Mouse (Mus musculus) layer of hippocampus, postnatal 36 days (tissue): ENCODE measurements around the gene Snd1. TPM values are rescaled to one million over a fixed set of nuclear protein-coding genes. Genes with fewer than 3 reads are reported as not detected.
A peak's percentile ranks its signal among the peaks of the same experiment; 100 is the strongest.

Experiments used
- DNase-seq, 2 experiments: peaks; one replicate each; pipeline ENCODE4 v3.0.0; 2022
- total RNA-seq, 2 experiments: library from RNA; stranded (reverse); gene quantifications; 2 replicates each; pipeline ENCODE4 v1.2.3; 2021

The Snd1 gene
- total RNA-seq, 2 experiments from 2014 or later: 107 to 114 TPM

GRCm38 (mm10) chr6:28706108-28706975 lies 231.4 kb downstream of the Snd1 start:
- no peak for DNase-seq

- no peak for DNase-seq
Measured at GRCm38 (mm10) chr6:28706976-28707592, 232.1 kb downstream of the Snd1 start.

- DNase-seq: no peak
Measured at GRCm38 (mm10) chr6:28710035-28710434, 235.1 kb downstream of the Snd1 start.

GRCm38 (mm10) chr6:28717203-28717844 lies 242.4 kb downstream of the Snd1 start:
- DNase-seq: no peak

DNA sequence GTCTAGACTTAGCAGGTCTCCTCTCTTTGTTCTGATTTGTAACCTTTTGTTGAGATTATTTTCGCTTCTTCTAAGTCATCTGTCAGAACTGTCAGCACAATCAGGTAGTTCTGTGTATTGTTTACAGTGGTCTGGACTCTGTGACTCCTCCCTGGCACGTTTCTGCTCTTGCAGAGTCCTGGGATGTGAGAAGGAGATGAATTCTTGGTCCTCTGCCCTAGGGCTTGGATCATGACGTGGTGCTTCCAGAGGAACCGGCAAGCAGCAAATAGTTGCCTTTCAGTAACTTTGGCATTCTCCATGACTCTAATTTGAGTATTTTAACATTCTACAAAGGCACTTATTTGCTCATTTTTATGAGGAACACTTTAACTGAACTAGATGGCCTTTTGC lies 242.9 kb downstream of the Snd1 start:
- no peak for DNase-seq

- DNase-seq: no peak
Measured at GRCm38 (mm10) chr6:28720391-28721171, 245.6 kb downstream of the Snd1 start.

- no peak for DNase-seq
Measured at GRCm38 (mm10) chr6:28723059-28723458, 248.1 kb downstream of the Snd1 start.

GRCm38 (mm10) chr6:28724776-28725175 lies 249.8 kb downstream of the Snd1 start:
- DNase-seq: no peak

- DNase-seq: no peak
Measured at GRCm38 (mm10) chr6:28729236-28729635, 254.3 kb downstream of the Snd1 start.

- DNase-seq: no peak
Measured at GRCm38 (mm10) chr6:28729649-28730048, 254.7 kb downstream of the Snd1 start.

GRCm38 (mm10) chr6:28731246-28731645 lies 256.3 kb downstream of the Snd1 start:
- no peak for DNase-seq

GRCm38 (mm10) chr6:28733884-28734647 lies 259.1 kb downstream of the Snd1 start:
- DNase-seq: no peak

DNA sequence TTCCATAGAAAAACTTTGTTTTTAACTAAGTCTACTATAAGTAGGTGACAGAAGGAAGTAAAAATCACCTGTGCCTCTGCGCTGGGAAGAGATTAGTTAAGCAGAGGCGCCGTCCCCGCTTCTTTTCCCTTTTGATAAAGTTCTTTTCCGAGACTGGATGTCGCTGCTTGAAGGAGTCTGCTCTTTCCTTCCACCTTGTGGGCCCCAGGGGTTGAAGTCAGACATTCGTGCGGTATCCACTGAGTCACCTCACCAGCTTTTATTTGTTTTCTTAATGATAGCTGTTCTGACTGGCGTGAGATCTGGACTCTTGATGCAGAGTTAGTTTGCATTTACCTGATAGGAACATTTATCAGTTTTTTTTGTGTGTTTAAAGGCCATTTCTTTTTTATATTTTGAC lies 260.2 kb downstream of the Snd1 start:
- no peak for DNase-seq

- DNase-seq: no peak
Measured at GRCm38 (mm10) chr6:28736665-28737064, 261.7 kb downstream of the Snd1 start.

- DNase-seq: no peak
Measured at GRCm38 (mm10) chr6:28737601-28738000, 262.7 kb downstream of the Snd1 start.

DNA sequence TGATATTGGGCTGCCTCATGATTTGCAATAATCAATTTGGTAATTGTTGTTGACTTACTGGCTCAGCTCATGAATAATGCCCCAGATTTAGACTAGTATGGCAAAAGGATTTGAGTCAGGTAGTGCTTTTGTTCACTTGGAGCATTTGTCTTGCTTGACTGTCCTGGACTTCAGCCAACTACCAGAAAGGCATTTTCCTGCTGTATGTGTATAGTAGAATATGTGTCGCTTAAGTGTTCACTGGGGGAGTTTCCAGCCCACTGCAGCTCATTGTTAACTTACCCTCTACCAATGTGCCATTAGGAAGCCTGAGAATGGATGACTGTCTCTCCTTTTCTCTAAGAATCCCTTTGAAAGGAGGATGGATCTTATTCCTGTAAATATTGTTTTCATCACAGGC lies 268.6 kb downstream of the Snd1 start:
- no peak for DNase-seq

GRCm38 (mm10) chr6:28745864-28746263 lies 270.9 kb downstream of the Snd1 start:
- DNase-seq: no peak

DNA sequence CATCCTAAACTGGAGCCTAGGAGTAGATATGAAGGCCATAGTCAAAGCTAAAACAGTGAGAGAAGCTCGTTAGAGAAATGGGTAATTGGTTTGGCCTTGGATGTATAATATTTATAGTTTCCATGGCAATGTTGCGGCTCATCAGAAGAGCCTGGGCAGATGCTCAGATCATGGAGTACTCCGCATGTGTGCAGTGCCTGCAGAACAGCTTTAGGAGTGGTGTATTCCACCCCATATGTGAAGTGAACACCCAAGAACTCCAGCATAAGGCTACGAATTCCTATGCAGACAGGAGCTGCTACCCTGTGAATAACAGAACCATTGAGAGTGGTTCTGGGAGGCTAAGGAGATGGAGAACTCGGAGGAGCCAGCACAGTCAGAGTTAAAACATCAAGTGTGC lies 272.1 kb downstream of the Snd1 start:
- peak in 1 of 2 experiments; percentile 37 for DNase-seq

DNA sequence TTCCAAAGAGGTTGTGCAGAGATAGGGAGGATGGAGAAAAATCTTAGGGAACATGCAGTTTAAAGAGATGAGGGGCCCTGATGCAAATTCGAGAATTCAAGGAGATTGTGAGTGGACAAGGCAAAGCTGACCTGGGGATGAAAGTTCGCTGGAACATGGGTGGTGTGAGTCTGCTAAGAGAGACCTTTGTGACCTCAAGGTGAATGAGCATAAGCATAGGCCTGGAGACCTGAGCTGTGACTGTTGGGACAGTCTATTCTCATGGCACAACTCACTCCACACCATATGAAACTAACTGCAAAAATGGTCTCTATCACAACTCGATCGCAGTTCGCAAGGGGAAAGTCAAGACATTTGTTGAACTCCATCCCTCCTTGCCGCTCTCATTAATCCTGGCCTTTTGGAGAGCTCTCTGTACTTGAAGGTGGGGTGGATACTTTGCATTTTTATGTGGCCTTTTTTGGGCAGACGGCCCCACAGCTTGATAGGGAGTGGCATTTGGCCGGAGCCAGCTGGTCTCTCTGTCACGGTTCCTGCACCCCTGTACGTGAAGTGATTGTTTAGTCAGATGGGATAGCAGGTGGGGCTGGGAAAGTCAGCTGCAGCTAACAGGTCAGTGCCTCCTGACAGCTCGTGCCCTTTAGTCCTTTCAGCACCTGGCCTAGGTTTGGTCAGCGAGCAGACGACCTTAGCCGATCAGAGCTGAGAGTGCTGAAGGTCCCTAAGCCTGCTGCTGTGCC lies 273.2 kb downstream of the Snd1 start:
- DNase-seq: no peak

DNA sequence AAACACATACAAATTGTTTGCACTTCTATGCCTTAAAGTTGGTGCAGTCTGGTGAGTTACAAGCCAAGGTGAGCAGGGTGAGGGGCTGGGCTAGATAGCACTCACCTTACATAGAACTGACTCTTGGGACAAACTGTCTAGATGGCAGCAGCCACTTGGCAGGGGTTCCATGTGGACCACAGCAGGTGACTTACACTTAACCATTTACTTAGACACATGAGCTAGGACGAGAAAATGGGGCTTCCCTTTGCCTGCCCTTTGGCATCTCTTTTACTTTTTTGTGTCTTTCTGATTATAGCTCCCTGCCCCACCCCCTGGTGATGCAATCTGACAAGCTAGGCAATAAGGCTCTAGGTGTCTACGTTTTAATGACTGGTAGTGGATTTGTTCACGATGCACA lies 274.3 kb downstream of the Snd1 start:
- no peak for DNase-seq

DNA sequence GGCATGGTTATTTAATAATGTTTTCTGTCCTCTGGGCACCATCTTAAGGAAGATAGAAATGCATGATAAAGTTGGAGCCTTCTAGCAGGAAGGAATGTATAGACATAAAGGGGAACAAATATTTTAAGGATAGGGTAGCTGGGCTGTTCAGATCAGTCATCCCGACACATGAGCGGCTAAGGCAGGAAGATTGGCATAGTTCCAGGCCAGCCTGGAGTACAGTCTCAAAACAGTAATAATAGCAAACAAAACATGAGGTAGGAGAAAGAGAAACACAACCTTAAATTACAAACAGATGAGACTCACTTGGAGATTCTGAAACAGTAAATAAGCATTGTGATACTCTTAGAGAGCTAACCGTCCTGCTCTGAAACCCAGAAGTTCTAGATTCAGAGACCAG lies 276.2 kb downstream of the Snd1 start:
- DNase-seq: no peak
